Mouse (Mus musculus): ENCODE results near the gene Haus3. TPM values are rescaled to one million over a fixed set of nuclear protein-coding genes. Genes with fewer than 3 reads are reported as not detected.

The Haus3 gene
- total RNA-seq (2021): 1 to 10 TPM; 5.3 TPM
- long read RNA-seq, experiment 1, partial matches to known transcripts: 2 of 5 reads
- long read RNA-seq, experiment 1, other reads (novel, unspliced or antisense): 0 of 5 reads
- long read RNA-seq, experiment 2, partial matches to known transcripts: 0 of 3 reads
- long read RNA-seq, experiment 2, other reads (novel, unspliced or antisense): 1 of 3 reads

DNA sequence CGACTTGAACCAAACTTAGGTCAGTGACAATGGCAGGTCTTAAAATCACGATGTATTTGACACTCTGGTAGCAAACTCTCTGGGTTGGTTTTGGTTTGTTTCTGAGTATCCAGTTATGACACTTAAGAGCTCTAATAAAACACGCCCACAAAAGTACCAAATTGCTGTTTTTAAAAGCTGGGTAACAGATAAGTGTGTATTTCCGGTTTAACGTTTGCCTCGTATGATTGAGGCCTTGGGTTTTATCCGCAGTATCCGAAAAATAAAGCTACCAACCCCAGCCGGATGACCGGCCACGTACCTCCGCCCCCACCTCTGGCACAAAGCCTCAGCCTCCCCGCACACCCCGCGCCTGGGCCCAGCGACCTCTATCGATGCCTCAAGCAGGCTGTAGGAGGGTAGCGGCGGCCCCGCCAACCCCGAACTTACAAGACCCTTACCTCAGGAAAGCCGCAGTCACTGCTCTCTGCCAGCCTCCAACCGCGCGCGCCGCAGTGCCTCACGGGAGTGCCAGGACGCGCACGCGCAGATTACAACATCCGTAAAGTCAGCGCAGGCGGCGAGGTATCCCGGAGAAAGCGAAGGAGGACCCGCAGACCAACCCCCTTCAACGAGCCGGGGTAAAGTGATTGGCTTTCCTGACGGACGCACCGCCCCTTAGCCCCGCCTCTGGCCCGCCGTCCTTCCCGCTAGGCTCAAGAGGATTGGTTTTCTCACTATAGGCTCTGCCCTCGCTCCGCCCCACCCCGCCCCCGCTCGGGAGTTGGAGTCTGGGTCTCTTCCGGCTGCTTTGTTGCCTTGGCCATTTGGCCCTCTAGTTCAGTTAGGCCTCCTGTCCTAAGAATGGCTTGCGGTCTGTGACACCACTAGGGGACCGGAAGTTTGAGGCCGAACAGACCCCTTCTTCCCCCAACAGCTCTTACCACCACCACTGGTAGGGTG, at the start of gene Haus3, which contains the start of gene Poln:
TSS of gene Haus3 (minus strand) at position 578 of the 942 bp plus-strand sequence.
TSS of gene Poln (minus strand) at position 499 of the 942 bp plus-strand sequence.
- DNase-seq: peak; percentile 97 to 99

DNA sequence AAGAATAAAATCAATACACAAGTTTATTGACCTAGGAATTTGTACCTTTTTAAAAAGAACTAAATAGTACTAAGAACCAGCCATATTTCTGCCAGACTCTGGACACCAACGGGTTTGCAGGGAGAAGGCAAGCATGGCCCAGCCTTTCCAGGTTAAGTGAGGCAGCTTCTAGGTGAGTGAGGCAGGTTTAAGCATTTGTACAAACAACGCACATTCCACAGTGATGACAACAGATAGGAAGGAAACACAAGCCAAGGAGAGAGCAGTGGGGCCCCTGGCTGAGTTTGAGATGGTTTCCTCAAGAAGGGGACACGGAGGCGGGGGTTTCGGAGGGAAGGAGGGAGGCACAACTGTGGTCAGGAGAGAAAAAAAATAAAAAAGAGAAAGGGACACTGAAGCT, 49.3 kb upstream of the Haus3 start:
- no peak for DNase-seq

DNA sequence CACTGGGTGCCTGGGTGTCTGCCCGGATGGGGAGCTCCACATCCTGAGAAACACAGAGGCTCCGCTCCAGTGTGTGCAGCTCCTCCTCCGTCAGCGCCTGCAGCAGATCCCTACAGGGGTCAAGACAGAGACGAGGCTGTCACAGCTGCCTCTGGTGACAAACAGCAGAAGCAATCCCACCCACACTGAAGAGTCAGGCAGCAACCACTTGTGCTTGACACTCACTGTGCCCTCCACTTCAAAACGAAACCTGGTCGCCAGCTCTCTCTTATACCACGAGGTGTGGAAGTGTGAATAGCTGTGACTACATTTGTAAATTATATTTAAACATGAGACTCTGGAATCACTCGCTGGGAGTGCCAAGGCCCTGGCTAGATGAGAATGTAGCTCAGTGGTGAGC, 48.4 kb upstream of the Haus3 start:
- peak in 1 of 2 experiments; percentile 30 for DNase-seq

DNA sequence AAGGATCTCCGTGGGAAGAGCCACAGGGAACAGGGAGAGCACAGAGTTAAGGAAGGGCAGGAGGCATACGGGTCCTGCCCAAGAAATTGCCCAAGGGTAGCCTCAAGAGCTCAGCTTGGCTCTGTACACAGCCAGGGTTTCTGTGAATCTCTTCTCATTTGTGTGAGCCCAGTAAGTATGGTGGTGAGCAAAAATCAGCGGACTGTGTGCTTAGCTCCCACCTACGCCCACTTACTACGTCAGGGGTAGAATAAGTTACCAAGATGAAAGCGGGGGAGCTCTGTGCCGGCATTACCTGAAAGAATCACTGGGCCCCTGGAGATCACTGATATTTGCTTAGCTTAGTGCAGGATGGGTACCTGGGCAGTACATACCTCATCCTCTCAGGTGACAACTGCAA, 46.7 kb upstream of the Haus3 start:
- DNase-seq: no peak

DNA sequence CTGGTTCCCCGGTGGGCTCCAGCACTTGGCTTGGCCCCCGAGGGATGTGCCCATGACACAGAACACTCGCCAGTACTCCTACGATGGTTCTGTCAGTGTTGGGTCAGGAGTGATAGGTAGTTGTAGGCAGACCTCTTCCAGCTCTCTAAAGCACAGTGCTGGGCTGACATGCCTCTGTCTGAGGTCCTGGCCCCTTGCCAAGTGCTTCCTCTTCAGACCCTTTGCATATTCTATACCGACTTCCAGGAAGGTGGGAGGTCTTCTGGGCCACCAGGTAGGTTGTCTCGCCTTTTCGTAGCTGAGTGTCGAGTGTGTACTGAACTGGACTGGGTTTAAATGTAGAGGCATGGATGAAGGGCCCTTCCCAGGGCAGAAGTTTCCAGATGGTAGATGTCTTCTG, 44.3 kb upstream of the Haus3 start:
- DNase-seq: no peak

DNA sequence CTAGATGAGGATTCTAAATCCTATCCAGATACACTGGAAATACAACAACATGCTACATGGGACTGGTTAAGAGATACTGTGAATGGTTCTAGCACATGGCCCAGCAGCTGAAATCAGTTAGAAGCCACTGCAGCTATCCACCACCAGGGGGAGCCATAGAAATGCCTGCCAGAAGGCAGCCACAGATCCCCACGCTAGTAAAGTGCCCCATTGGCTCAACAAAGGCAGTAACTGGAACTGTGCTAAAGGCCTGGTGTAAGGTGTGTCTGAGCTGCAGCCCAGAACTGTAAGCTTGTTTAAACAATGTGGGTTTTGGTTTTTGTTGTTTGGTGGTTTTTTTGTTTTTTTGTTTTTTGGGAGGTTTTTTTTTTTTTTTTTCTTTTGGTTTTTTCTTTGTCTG, 41.0 kb upstream of the Haus3 start:
- DNase-seq: peak; percentile 81 to 87

DNA sequence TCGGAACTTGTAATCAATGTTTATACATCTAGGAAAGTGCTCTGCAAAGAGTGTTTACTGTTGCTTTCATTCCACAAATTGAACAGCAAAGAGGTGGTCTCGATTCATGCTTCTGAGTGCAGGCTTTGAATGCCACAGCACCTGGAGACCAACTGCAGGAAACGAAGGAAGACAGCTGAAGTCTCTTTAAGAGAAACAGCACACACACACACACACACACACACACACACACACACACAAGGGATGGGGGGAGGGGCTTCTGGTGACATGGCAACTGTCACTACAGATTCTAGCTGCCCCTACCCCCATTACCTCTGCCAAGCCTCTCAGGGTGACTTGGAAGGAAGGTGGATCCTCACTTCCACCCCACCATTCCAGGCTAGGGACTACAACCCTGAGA, 38.2 kb upstream of the Haus3 start:
- no peak for DNase-seq

DNA sequence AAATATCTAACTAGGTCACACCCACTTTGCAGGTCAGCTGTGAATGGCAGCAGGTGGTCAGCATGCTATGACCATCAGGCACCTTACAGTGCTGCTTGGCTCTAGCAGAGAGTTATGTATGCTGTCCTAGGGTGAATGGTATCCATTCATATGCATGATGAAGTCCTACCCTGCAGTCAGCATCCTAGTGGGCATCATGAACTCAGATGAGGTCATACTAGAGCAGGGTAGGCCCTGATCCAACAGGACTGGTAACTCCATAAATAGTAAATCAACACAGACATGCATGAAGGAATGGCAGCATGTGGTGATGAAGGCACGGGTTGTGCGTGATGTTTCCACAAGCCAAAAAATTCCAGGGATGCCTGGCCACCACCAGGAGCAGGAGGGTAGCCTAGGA, 36.5 kb upstream of the Haus3 start:
- no peak for DNase-seq

DNA sequence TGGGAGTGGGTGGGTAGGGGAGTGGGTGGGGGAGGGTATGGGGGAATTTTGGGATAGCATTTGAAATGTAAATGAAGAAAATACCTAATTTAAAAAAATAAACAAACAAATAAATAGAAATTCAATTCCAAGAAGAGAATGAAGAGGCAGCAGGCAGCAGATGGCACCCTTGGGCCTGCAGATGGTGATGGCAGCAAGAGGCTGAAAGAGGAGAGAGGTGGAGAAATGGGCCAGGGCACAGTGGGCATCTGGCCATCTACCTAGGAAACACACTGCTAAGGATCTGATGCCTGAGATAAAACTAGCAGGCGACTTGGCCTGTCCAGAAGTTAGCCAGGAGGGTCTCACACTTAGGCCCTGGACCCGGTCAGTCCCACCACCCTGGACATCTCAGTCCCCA, 35.6 kb upstream of the Haus3 start:
- DNase-seq: no peak

DNA sequence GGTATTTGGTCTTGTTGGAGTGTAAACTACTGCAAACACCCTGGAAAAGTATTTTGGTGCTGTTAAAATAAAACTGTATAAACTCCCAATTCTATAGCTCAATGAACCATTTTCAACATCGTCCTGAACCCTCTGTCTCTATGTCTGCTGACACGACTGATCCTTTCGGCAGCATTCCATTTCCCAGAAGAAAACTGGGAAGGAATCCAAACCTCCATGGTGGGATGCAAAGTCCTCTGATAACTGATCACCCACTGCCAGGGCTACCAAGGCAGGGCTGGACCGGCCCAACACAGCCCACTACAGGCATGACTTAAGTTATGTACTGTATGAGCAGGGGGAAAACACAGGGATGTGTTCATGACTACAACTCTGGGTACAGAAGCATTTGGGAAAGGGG, 32.7 kb upstream of the Haus3 start:
- no peak for DNase-seq

DNA sequence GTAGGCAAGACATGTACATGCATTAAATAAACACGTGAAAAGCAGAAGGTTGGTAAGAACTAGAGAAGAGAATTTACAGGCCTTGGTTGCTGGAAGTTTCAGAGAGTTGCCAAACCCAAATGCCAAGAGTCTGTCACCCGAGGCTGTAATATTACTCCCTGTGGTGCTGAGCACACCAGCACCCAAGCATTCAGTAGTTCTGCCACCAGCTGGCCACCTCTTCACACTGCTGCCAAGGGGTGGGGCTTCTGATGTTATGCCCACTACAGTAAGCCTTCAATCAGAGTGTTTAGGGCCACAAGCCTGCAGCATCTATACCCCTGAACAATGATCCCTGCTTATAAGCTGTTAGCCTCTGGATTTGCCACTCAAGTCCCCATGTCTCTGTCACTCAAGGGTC, 32.1 kb upstream of the Haus3 start:
- no peak for DNase-seq

DNA sequence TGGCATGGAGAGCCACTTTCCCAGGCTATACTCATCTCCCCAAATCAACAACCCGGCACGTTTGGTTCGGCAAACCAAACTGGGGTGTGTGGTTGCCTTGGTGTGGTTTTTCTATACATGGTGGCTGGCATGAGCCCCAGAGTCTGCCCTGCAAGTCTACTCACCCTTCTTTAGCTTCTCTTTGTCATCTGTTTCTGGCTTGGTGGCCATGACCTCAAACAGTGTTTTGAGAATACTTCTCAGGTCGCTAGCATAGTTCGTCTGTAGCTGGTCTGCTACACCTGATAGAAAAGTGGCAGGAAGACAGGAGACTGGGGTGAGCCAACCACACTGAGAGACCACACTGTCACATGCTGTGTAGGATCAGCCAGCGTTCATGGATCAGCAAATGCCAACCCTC, 29.3 kb upstream of the Haus3 start:
- DNase-seq: no peak

DNA sequence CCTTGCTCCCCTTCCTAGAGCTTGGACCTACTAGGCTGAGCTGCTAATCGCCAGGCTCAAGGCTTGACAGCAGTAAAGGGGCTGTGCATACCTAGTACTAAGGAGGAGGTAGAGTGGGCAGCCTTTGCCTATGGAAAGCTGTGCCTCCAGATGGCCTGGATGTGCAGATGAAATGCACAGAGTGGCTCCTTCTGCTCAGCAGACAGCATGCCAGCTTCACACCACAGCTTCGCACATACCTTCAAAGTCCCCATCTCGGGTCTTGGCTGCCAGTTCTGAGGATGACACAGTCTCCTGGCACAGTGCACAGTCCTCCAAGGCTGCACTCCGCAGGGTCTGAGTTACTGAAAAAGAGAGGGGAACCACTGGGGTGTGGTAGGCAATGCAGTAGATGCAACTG, 27.9 kb upstream of the Haus3 start:
- DNase-seq: no peak

DNA sequence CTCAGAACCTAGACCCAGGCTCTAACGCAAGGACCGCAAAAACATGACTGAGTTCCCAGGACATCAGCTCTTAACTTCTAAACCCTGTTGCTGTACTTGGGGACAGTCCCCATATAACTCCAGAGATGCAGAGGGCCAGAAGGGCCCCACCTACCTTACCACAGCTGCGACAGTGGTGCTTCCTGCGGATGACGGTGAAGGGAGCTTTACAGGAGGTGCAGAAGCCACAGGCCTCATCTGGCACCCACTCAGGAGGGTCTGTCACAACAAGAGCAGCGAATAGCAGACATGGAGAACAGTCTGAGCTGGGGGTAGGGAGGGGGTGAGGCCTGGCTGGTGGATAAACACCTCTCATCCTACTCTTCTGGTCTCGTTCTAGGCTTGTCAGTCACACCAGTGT, 27.1 kb upstream of the Haus3 start:
- DNase-seq: no peak

DNA sequence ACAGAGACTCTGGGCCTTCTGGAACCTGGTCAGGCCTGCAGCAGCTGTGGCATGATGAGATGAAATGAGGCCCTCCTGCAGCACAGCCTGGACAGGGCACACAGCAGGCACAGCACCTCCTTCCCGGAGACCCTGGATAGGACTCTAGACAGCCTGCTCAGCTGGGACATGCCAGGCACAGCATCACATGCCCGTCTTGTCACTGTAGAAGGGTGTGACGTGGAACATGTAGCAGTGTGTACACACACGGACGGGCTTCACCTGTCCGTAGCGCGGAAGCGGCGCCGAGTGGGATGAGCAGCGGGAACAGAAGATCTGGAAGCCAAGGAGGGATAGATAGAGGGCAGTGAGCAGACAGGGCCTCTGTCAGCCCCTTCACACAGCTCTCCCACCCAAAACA, 26.5 kb upstream of the Haus3 start:
- DNase-seq: no peak

DNA sequence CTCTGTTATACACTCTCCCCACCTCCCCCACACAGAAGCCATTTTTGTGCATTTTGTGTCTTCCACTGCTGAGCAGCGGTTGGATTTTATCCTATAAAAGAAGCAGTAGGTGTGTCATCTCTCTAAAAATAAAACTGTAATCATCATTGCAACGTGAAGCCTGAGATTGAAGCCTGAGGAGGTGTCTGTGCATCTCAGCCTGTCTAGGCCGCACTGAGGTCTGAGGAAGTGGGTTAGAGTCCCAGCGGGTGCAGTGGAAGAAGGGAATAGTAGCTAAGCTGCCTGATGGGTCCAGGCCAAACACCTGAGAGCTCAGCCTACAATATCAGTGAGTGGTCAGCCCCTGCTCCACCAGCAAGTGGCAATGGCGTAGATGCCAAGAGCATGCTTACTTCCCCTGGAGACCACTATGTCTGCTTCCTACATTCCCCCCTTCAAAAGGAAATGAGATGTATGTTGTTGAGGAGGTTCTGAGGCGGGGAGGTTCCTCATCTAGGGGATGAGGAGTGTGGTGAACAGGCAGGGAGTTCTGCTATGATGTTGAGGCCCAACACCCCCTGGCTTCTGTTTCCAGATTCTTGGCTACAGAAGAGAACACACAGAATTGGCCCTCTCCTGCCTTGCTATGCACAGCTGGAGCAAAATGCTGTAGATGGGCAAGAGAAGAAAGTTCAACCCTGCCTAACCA, 25.8 kb upstream of the Haus3 start:
- no peak for DNase-seq

DNA sequence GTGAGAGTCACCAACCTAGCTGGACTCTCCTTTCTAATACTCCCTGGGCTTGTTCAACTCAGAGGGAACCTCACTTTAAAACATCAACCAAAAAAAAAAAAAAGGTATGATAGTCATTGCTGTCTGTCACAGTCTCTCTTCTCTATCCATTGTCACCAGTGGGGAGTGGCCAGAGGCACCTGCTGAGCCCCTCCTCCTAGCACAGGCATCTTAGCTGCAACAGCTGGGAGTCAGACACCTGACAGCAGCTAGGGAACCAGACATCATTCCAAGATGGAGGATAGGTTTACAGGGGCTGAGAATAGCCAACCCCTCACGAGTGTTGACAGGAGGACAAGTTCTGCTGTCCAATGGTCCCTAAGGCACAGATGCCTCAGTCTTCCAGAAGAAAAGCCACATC, 25.1 kb upstream of the Haus3 start:
- DNase-seq: no peak

DNA sequence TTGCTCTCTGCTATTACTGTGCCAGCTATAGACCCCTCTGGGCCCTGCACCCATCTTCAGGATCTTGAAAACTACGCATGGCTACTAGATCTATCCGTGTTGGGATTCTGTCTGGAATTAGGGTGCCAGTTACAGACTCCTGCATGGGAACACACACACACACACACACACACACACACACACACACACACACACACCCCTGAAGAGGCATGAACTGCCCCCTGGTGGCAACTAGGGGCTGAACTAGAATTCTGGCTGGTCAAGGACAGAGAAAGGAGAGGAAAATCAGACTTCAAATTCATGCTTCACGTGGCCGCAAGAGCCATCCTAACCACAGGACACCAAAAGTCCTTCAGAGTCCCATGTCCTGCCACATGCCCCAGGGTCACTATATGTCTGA, 22.5 kb upstream of the Haus3 start:
- no peak for DNase-seq

DNA sequence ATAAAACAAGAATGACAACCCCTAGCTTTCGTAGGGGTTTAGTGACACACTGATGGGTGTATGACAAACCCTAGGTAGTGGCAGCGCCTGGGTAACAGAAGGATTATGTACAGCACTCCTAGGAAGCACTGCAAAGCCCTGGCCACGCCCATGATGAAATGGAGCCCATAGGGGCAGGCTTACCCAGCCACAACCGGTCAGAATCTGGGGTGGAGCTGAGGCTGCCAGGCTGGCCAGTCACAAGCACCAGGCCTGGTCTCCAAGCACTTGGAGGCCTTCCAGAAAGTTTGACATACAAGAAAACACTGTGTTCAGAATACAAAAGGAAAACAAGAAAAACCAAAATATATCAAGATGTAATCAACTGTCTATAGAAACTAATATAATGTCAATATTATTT, 21.7 kb upstream of the Haus3 start:
- DNase-seq: peak in 1 of 2 experiments; percentile 64

DNA sequence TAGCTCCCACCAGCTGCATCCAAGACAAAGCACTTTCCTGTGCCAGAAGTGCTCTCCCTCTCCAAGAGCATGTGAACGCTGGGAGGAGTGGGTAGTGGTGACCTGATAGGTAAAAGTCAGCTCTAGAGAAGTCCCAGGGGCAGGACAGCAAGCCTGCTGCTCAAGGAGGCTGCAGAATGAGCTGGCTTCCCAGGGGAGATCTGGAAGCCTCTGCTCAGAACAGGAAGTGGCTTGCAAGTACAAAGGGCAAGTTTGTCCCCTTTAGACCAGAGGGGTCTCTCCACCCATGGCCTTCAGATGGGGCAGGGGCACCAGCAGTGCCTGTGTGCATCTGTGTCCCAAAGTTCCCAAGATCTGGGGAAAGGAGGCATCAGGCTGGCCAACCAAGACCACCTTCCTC, 20.2 kb upstream of the Haus3 start:
- DNase-seq: no peak

DNA sequence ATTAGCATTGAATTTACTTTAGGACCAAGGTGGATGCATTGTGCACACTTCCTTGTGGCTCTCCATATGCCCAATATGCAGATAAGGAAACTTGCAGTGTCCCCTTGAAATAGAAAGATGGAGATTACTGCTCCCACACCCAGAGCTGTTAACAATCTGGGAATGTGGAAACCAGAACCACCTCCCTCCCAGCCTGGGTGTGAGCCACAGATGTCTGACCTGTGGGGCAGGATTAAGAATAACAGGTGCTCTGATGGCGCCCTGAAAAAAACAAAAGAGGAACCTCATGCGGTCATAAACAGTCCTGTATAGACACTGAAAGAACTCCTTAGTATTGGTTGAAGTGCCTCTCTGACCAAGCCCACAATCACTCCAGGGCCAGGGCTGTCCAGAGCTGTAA, 19.5 kb upstream of the Haus3 start:
- no peak for DNase-seq

DNA sequence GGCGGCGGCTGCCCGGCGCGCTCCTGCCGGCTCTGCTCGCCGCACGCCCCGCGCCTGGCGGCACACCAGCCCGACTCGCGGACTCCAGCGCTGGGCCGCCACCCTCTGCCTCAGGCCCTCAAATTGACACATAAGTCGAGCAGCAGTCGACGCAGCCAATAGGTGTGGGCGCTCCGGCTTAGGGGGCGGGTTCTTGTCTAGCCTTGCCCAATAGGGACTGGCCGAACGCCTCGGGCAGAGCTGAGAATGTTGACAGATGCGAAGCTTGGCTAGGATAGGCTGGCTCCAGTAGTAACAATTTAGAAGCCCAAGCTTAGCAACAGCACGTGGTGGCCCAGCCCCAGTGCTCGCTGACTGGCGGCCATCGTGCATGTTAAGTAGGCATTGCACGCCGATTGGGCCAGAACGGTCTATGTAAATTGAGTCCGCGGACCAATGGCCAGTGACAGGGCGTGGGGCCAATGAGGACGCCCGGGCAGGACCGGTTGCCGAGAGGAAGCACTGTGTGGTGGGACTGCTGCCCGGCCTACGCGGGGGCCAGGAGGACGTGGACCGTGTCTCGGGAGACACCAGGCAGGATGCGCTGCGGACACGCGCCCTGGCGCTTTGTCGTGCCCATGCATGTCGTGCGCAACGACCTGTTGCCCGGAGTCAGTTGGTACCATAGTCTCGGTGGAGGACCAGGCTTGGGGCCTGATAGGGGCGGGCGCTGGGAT, 18.4 kb upstream of the Haus3 start, which contains the start of gene Mxd4:
TSS of gene Mxd4 (minus strand) at position 120 of the 716 bp plus-strand sequence.
- DNase-seq: peak; percentile 99 to 100
